Mouse (Mus musculus): ENCODE results near the gene Pde4d. TPM values are rescaled to one million over a fixed set of nuclear protein-coding genes. Genes with fewer than 3 reads are reported as not detected.

Gene Pde4d
- polyA plus RNA-seq, 1 experiment: 12.7 TPM

DNA sequence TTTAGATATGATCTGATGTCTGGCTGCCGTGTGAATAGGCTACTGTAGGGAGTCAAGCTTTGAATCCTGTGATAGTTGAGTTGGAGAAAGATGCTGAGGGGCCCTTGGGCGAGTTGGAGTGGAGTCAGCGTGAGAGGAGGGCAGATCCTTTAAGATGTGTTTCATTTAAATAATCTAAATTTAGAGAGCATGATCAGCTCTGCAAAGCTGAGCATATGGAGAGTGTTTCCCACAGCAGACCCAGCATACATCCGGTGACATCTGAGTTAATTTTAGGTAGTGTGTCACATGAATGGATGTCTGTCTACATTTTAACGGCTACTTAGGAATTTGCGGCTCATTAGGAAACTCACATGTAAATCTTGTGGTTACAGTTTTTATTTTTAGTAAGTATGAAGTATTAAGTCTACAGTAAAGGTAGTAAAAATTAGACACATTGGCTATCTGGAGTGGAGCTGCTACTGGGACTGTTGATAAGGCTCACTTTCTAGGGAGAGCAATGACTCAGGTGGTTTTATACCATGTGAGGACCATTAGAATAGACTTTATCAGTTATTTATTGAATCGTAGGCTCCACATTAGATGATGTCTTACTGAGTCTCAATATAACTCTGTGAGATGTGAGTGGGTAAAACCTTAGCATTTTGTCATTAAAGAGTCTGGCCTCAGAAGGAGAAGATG is 77.5 kb downstream of the Pde4d start:
- TF ChIP-seq GATA1 (IDR thresholded peaks at IDR 0.05; ENCODE audit: low read length): peak; percentile 55

DNA sequence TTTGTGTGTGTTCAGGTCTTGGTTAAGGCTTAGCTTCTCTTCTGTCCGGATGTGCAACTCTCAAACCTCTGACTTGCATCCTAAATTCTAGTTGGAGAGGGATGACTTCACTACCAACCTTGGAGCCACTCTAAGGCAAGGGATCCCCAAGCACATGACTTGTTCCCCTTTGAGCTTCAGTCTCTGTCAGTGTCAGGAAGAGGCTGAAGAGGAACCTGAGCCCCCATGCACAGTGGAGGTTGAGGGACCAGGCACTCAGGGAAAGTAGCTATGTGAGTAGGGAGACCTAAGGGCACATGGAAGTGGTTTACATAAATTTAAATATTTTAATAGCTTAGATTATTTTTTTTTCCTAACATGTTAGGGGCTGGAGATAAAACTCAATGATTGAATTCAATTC is 78.6 kb downstream of the Pde4d start:
- TF ChIP-seq GATA1 (IDR thresholded peaks at IDR 0.05; ENCODE audit: low read length): no peak

DNA sequence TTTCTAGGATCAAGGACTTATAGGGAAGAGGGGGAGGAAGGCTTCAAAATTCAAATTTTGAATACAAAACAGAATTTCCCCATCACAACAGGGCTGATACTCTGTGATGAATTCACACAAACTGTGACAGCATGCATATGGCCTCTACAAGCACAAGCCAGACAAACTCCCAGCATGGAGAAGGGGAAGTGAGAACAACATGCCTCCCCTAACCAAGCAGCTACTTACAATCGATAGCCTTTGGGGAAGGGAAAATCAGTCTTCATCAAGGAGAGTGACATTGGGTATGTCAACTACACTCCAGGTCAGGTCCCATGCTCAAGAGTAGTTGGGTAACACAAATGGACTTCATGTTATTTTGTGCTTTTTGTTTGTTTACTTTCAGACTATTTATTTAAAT is 83.1 kb downstream of the Pde4d start:
- TF ChIP-seq GATA1 (IDR thresholded peaks at IDR 0.05; ENCODE audit: low read length): no peak

DNA sequence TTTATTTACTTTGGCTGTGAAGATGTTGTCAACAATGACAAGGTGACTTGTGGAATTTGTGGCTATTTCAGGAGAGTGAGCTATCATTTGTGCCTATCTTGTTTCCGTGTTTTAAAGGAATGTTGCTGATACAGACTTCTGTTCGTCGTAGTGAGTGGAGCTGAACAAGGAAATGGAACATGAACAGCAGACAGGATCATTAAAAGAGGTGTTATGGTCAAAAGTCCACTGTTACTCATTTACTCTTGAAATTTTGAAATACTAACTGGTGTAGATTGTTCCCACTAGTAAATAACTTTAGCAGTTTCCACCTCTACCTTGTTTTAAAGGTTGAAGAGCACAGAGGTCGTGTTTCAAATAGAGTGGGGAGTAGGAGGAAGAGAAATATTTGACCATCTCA is 86.7 kb downstream of the Pde4d start:
- TF ChIP-seq GATA1 (IDR thresholded peaks at IDR 0.05; ENCODE audit: low read length): no peak

DNA sequence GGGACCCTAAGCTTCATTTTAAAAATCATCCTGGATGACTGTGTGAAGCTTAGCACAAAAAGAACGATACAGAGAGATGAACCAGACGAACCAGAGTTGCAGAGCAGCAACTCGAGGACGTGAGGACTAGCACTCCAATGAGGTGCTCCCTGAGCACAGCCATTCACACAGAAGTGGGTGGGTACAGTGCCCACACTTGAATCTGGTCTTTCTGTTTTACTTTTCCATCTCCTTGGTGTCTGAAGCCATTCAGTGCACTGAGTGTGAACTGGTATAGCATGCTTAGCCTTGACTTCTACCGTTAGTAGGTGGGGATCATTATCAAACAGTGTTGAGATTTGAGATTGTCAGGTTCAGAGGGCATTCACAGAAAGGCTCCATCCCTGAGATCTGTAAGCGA is 87.2 kb downstream of the Pde4d start:
- no peak for TF ChIP-seq GATA1 (IDR thresholded peaks at IDR 0.05; ENCODE audit: low read length)

DNA sequence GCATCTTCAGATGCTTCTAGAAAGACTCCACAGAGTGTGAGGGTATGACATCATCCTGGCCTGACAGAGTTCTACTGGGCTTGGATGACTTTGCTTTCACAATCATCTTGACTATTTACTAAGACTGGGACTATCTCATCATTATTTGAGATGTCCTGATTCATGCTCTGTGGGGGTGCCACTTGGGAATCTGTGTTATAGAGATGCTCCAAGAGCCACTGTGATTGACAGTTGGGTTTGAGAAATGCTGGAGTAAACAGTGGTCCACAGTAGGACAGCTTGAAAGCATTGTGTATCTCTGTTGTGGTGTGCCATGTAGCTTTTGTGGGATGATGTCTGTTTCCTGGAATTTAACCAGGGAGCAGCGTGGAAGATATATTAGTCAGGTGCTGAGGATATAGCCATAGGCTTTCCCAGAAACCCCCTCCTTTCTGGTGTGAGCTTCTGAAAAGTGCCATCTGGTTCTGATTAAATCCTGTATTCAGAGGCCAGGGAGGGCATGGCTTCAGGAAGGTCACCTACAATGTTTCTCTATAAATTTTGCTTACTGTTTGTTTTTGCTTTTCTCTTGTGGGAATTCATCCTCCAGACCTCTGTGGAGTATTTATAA is 89.1 kb downstream of the Pde4d start:
- TF ChIP-seq GATA1 (IDR thresholded peaks at IDR 0.05; ENCODE audit: low read length): no peak

DNA sequence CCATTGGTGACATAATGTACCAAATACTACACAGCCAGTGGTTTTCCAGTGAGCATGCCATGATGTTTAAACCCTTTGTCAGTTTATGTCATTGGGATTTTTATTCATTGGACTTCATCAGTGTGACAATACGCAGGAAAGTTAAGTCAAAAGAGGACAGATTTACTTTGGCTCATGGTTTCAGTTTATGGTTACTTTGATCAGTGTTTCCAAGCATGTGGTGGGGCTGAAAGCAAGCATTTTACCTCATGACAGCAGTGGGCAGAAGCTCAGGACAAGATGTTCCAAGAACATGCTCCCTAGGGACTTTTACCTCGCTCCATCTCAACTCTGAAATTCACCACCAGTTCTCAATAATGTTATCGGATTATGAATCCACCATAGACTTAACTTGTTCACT is 91.7 kb downstream of the Pde4d start:
- no peak for TF ChIP-seq GATA1 (IDR thresholded peaks at IDR 0.05; ENCODE audit: low read length)

DNA sequence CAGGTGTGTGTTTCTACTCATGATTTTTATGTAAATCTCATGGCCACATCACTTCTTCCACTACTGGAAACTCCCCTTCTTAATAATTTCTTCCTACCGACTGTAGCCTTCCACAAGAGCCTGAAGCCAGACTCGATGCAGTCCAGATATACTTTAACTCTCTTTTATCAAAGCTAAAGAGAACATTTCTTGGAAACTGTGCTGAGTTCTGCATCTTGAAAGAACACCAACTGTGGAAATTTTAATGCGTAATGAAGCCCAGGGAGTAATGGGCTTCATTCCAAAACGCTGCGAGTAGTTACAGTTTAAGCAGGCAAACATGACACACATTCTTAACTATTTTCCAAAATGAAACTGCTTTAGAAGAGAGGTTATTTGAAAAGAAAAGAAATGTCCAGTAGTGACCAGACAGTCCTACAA is 92.6 kb downstream of the Pde4d start:
- no peak for TF ChIP-seq GATA1 (IDR thresholded peaks at IDR 0.05; ENCODE audit: low read length)

DNA sequence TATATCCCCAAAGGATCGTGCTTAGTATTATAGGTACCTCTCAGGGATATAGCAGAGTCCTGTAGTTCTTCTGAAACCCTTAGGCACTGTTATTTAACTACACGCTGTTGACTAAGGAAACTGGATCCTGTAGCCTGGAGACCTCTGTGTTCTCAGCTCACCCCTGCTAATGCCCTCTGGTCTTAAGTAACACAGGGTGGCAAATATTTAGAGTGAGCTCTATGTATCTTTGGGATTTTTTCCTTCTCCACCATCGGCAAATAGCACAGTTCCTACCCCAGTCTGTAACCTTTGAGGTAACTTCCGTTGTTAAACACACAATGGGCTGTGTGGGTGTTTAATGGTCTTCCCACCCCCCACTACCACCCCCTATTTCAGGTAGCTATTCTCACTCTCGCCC is 102.5 kb downstream of the Pde4d start:
- TF ChIP-seq GATA1 (IDR thresholded peaks at IDR 0.05; ENCODE audit: low read length): no peak

DNA sequence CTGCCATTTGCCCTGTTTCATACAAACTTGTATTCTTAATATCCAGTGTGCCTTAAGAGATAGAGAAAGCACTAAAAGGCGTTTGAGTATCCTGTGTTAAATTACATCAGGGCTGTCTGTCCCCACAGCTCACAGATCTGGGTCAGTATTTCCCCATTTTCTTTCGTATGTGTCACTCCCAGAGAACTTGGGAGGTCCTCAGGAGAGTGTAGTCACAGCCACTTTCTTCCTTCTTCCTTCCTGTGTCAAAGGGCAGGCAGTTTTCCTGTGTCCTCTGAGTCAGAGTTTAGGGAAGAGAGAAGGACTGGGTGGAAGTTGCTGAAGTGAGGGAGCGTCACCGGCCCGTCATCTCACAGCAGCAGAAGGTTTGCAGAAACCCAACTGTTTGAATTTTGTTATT is 103.2 kb downstream of the Pde4d start:
- TF ChIP-seq GATA1 (IDR thresholded peaks at IDR 0.05; ENCODE audit: low read length): no peak

DNA sequence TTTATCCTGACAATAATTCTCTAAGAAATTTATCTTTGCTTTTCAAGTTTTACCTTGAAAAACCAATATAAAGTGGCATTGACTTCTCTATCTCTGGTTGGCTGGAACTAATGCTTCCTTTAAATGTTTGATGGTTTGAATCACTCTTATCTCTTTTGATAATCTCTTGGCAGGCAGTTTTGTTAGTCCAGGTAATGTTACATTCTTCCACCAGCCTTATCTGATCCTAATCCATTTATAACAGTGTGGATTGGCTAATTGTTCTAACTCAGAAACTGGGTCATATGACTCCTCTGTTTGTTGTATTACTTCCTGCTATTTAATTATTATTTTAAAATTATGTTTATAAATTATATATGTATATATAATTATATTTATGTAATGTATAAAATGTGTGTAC is 105.2 kb downstream of the Pde4d start:
- TF ChIP-seq GATA1 (IDR thresholded peaks at IDR 0.05; ENCODE audit: low read length): no peak

DNA sequence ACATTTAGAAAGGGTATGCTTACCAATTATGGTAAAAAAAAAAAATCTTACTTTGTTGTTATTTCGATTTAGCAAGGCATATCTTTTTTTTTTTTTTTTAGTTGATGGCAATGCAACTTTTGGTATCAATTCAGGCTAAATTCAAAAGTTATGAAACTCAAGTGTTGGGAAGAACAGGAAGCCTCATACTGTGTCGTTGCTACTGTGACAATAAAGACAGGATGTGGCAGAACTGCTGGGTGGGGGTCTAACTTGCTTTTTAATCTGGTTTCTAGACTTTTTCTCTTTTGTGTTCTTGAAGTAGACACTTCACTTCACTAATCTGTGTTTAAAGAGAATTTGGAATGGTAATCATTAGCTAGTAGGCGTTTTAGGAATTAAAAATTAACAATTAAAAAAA is 147.2 kb downstream of the Pde4d start:
- TF ChIP-seq GATA1 (IDR thresholded peaks at IDR 0.05; ENCODE audit: low read length): no peak

DNA sequence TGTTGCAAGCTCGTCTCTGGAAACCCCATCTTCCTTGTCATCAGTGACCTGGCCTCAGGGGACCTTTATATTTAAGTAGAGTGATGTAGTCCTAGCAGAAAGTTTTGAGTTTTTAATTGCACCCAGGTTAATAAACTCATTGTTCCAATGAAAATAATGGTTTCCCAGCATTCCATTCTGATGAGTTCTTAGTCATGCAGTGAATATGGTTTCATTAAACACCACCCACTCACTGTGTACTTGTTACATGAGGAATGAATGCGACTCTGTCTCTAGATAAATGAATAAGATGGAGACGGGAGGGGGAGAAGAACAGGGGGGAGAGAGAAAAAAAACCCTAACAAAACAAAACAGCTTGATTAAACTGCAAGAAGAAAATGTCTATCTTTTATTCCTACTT is 148.9 kb downstream of the Pde4d start:
- no peak for TF ChIP-seq GATA1 (IDR thresholded peaks at IDR 0.05; ENCODE audit: low read length)

DNA sequence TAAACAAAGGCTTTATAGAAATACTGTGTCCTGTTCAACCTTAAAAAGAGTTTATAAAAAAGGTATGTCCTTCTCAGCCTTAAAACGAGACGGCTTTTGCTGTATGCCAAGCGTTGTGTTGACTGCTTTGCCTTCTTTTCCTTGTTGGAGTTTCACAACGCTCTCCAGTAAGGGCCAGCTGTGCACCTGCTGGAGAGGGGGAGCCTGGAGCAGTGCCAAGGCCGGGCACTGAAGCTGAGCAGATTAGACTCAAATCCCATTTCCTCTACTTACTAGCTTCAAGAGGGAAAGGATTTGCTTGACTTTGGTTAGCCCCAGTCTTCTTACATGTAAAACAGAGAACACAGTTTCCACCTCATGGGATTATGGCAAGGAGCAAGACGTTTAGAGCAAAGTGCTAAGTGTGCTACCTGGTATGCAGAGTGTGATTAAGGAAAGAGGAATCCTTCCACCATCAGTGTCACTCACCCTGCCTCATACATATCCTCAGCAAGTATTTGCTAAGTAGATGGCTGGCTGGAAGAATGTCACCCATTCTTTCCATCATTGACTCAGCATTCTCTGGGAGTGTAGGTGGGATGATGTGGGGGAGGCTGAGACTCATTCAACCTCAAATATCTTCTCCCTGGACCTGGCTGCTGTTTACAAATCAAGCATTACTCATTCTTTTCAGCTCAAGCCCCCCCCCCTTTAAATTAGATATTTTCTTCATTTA is 149.6 kb downstream of the Pde4d start:
- no peak for TF ChIP-seq GATA1 (IDR thresholded peaks at IDR 0.05; ENCODE audit: low read length)

DNA sequence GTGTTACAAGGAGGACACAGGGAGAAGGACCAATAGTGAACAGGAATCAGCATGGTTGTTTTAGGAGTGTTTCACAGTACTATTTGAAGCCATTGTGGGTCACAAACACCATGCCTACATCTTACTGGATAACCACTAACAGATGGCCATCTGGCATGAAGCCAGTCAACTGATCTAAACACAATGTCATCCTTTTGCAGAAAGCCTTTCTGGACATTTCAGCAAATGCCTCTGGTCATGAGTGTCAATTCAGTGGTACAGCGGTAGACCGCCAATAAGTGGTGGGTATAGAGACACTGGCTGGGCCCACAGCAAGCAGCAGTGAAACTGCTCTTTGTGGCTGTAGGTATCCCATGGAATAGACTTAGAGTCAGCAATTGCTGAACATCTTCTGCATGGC is 151.3 kb downstream of the Pde4d start:
- TF ChIP-seq GATA1 (IDR thresholded peaks at IDR 0.05; ENCODE audit: low read length): no peak

DNA sequence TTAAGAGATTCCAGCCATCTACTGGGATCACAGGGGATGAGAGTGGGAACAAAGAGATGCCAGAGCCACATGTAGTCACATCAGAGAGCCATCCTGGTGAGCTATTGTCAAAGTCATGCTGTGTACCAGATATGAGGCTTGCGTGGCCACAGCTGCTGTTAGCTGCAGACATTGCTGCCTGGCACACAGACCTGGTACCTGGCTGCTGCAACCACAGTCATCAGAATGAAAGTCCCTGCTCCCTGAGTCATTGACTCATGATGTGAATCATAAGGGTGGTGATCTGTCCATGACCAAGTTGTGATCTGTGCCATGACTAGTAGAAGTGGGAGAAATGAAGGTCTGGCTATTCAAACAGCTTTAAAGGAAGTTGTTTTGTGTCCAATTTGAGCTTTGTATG is 153.8 kb downstream of the Pde4d start:
- TF ChIP-seq GATA1 (IDR thresholded peaks at IDR 0.05; ENCODE audit: low read length): no peak

DNA sequence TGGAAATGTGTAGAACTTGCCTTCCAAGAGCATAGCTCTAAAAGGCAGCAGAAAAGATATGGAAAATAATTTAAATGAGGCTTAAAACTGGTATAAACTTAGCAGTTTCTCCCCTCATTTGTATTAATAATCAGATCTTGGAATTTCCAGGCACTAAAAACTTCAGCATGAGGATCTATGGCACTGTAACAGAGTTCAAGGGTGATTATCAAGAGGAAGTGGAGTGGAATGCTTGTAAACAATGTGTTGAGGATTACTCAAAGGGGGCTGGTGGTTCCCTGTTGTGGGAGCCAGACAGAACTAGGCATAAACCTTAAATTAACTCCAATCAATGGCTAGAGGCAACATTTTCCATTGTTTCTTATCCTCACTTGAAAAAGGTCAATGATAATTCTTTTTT is 154.5 kb downstream of the Pde4d start:
- TF ChIP-seq GATA1 (IDR thresholded peaks at IDR 0.05; ENCODE audit: low read length): no peak
